Comparison of ENCODE assay signal across 9 mouse cellular contexts in genomic region chr1:133961281-133962134, GRCm38 (mm10). TPM values are rescaled to one million over a fixed set of nuclear protein-coding genes. Genes with fewer than 3 reads are reported as not detected.
DNase-seq lines count a peak whose midpoint lies in the region; ATAC-seq lines count a peak whose summit lies in the region.
"Had no signal": no experiment of that assay in that cellular context is flagged by ENCODE, and none has a peak within 500 bp of the region (broad histone marks: within the 10 kb centered on the region; RNA-seq: fewer than 3 reads in every experiment).

No protein-coding gene starts in this region.

- H3K4me1 ChIP-seq in forebrain, embryonic 14.5 days (ENCODE audit: control insufficient read depth, insufficient read depth, low read length): peaks cover 8% of the 10 kb centered on the region; the same call in 1 of the 2 replicates

- peak; percentile 88 for ATAC-seq in cerebellum, adult (ENCODE audit: insufficient number of reproducible peaks, low FRiP score, low TSS enrichment)
- ATAC-seq in forebrain, embryonic 14.5 days: peak; percentile 50; the same call in 1 of the 2 replicates

- no peaks in the 10 kb centered on the region for H3K9me3 ChIP-seq in forebrain, embryonic 14.5 days (replicated peaks; ENCODE audit: control insufficient read depth, low read length)
- H3K9me3 ChIP-seq: G1E had no signal

- no peaks in the 10 kb centered on the region for H3K36me3 ChIP-seq in forebrain, embryonic 14.5 days (ENCODE audit: control insufficient read depth, insufficient read depth, low read length)
- H3K36me3 ChIP-seq: G1E had no signal

- H3K9ac ChIP-seq in forebrain, embryonic 14.5 days (ENCODE audit: low read length): no peak overlapping the region; the same call in 1 of the 2 replicates

- DNase-seq in 3T3-L1 (ENCODE audit: low read depth, low spot score): peak; percentile 91
- DNase-seq in forebrain, embryonic 14.5 days (ENCODE audit: low spot score): peak; percentile 56
- peak; percentile 77 for DNase-seq in heart, postnatal 25 days (ENCODE audit: low spot score)
- peak; percentile 21 for DNase-seq in large intestine, adult 2 months (ENCODE audit: low read depth, low spot score)
- peak; percentile 94 for DNase-seq in lung, postnatal 10 days
- DNase-seq in retina, postnatal 1 day: peak; percentile 80
- no peak for DNase-seq in thymus, postnatal 0 days (ENCODE audit: low spot score)

- no peak overlapping the region for H3K27ac ChIP-seq in forebrain, embryonic 14.5 days (ENCODE audit: low read depth, low read length)

- H3K4me3 ChIP-seq in forebrain, embryonic 14.5 days (ENCODE audit: low read depth, low read length): no peak overlapping the region

- intact Hi-C loops in heart, postnatal 25 days (cut with DNase I): loop anchor here (1.0 to 5.0 kb wide), 3 partner anchors 50 to 161 kb away; no protein-coding TSS in a partner anchor

- H3K27me3 ChIP-seq in forebrain, embryonic 14.5 days (replicated peaks; ENCODE audit: control insufficient read depth, insufficient read depth, low read length): no peaks in the 10 kb centered on the region

- WGBS in forebrain, embryonic 14.5 days: 9% methylated on average over 18 of the region's 18 CpGs
- WGBS in large intestine, adult 2 months: 20% methylated on average over 18 of the region's 18 CpGs

- 0 out of 2 replicates have a peak overlapping the region, but pooled peaks have one; percentile 25 for H3K4me2 ChIP-seq in forebrain, embryonic 14.5 days (ENCODE audit: low read length)

RNA-seq across cellular contexts. Expression of gene Prelp, which starts 40.3 kb away (rescaled TPM):
- 2.6 and 5.5 TPM in 2 replicates for polyA plus RNA-seq in forebrain, embryonic 14.5 days (2014; fragmentation: Nextera tagmentation; extraction: Ambion mirVana)
- total RNA-seq in heart, postnatal 25 days (2021): 10 to 100 TPM; 30.4 to 36.3 TPM
- 26.8 and 27.0 TPM in 2 replicates for polyA plus RNA-seq in large intestine, adult 2 months (2012; rRNA removed)
- polyA plus RNA-seq in thymus, postnatal 0 days (2015; fragmentation: Nextera tagmentation; extraction: Ambion mirVana): 1.1 and 1.6 TPM in 2 replicates

RNA-seq across cellular contexts. Expression of gene Optc, which starts 53.7 kb away (rescaled TPM):
- polyA plus RNA-seq in forebrain, embryonic 14.5 days (2014; fragmentation: Nextera tagmentation; extraction: Ambion mirVana): 2.4 and 3.4 TPM in 2 replicates
- under 1 TPM; 0.36 to 0.42 TPM for total RNA-seq in heart, postnatal 25 days (2021)
- 26.3 and 26.9 TPM in 2 replicates for polyA plus RNA-seq in large intestine, adult 2 months (2012; rRNA removed)
- polyA plus RNA-seq in thymus, postnatal 0 days (2015; fragmentation: Nextera tagmentation; extraction: Ambion mirVana): 0.12 and 0.42 TPM in 2 replicates
- total RNA-seq: G1E had no signal
- polyA plus RNA-seq: G1E had no signal
